Mouse (Mus musculus) megakaryocyte progenitor cell, adult 5-6 weeks (primary cell): ENCODE measurements around the gene Col4a2. TPM values are rescaled to one million over a fixed set of nuclear protein-coding genes. Genes with fewer than 3 reads are reported as not detected.
A peak's percentile ranks its signal among the peaks of the same experiment; 100 is the strongest.

ENCODE experiments used
- ATAC-seq: replicated peaks from 2 replicates; pipeline ENCODE4 v1.8.0; 2016; ENCODE audit warnings: mild to moderate bottlenecking, moderate TSS enrichment, inconsistent platforms; ENCODE audit not compliant: poor library complexity
- total RNA-seq, 2 experiments: library from RNA; stranded (forward) in 1 of 2; stranded (reverse) in 1 of 2; fragments of 157-497, 149-512 nt in 1 of 2; fragments of 200-1000 nt in 1 of 2; gene quantifications; 2 replicates each; pipeline versions ENCODE4 v1.2.3 to v1.2.4; 2015 to 2017

The Col4a2 gene
- total RNA-seq (2015) (0.22 and 0.29 TPM in 2 replicates), total RNA-seq (2017) (0.46 and 0.64 TPM in 2 replicates)

DNA sequence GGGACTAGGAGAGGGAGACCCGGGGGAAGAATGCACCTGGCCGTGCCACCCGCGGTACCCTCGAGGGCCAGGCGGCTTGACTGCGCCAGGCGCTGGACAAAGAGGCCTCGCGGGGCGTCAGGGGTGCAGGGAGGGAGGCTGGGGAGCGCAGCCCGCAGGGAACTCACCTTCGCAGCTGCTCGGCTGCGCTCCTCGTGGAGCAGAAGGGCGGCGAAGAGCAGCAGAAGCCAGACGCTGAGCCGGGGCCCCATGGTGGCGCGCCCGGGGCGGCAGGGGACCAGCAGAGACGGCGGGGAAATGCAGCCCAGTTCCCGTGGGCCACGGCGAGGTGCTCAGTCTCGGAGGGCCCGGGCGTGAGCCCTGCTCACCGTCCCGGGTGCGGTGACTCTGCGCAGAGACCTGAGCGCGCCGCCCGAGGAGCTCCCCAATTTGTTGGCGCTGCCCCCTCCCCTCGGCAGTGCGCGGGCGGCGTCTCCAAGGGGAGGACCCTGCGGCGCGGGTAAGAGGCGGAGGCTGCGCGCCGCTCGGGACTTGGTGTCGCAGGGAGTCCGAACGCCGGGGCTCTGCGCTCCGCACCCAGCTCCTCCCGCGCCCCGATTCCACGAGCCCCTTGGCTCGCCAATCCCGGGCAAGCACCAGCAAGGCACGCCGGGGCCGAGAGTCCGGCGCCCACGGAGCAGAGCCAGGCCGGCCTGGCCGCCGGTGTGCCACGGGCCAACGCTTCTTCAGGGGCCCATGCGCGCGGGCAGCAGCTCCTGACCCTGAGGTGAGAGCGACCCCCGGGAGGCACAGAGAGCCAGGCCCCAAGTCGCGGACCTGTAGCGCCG is at the start of gene Col4a2, which contains the start of gene Col4a1:
TSS of gene Col4a2 (plus strand) at position 457 of the 827 bp plus-strand sequence.
TSS of gene Col4a1 (minus strand) at position 478 of the 827 bp plus-strand sequence.
- ATAC-seq = peak; percentile 49

DNA sequence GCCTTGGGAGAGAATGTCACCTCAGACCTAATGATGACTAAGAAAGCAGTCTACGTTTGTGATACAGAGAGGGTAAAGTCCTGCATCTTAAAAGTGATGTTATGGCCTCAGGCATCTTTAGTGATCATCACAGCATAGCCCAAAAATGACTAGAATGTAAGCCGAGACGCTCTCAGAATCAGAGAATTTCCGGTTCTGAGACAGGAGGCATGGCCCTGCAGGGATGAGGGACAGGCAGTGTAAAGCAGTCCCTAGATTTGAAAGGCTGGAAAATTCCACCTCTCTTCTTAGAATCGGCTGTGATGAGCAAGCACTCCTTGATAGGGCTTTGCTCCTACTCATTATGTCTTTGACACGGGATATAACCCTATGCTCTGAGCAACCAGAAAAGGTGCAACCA is 48.8 kb upstream of the Col4a2 start:
- no peak for ATAC-seq

DNA sequence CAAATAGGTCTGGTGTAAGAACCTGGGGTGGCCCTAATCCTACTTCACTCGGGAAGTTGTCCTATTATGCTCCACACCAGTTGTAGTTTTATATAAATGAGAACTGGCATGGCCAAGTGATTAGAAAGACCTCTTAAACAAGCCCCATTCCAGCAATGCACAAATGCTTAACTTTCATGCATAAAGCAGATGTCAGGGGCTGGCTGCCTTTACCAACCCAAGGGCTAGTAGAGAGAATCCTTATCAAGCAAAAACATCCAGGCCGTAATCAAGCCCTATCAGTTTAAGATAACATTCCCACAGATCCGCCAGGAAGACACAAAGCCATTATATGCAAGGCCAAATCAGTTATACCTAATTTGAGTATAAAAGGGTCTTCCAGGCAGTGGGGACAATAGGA is 46.6 kb upstream of the Col4a2 start:
- no peak for ATAC-seq

DNA sequence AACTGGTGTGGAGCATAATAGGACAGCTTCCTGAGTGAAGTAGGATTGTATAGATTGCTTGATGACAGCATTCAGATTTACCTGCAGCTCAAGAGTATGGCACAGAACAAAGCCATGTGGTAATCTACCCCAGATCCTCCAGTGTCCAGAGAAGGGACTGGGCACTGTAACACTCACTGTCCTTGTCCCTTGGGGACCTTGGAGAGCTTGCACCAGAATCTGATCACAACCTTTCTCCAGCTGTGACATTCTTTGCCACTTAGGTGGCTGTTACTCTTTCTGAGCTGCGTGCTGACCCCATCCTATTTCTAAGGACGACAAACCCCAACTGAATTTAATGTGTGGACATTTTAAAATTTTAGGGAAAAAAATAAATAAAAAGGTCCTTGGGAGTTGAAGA is 46.1 kb upstream of the Col4a2 start:
- ATAC-seq = no peak

- no peak for ATAC-seq
These were observed 43.9 kb upstream of the Col4a2 start for GRCm38 (mm10) chr8:11268753-11269152.

GRCm38 (mm10) chr8:11270826-11271225 is 41.8 kb upstream of the Col4a2 start:
- peak; percentile 58; the same call in 1 of the 2 replicates for ATAC-seq

DNA sequence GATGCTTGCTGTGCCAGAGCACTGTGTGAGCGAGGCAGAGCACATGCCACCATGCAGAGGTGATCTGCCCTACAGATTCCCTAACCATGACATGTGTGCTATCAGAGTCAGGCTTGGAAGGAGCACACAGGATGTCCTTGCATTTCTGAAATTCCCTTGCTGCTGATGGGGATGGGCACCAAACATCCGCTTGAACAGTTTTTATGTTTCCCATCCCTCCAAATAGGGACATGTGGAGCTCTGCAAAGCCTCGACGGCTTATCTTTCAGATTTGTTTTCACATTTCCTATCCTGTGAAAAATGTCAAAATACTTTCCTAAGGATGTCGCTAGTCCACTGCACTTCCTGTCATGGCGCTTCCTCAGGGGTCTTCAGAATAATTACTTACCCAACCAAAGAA is 40.4 kb upstream of the Col4a2 start:
- no peak for ATAC-seq

GRCm38 (mm10) chr8:11273506-11274158 is 39.0 kb upstream of the Col4a2 start:
- no peak for ATAC-seq

- no peak for ATAC-seq
These were observed 38.2 kb upstream of the Col4a2 start for GRCm38 (mm10) chr8:11274415-11274814.

DNA sequence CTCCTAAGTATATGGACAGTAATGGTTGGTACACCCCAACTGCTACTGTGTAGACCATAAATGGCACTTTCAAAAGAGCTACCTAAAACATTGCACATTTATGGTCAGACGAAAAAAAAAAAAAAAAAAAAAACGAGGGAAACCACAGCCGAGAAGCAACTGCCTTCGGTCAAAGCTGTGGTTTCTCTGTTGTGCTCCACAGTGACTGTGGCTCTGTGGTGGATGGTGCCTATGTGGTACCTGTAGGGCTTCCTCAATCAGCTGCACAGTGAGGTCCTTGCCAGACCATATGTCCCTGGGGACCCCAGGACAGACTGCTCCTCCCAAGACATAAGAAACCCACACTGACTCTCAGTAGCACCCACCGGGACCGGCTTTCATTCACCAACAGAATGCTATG is 36.3 kb upstream of the Col4a2 start:
- ATAC-seq = peak; percentile 79

- ATAC-seq = peak; percentile 37; the same call in 1 of the 2 replicates
These were observed 35.0 kb upstream of the Col4a2 start for GRCm38 (mm10) chr8:11277602-11278051.

- ATAC-seq = 0 out of 2 replicates have a peak, but pooled peaks have one; percentile 15
These were observed 34.4 kb upstream of the Col4a2 start for GRCm38 (mm10) chr8:11278101-11278611.

GRCm38 (mm10) chr8:11279296-11279826 is 33.2 kb upstream of the Col4a2 start:
- no peak for ATAC-seq

GRCm38 (mm10) chr8:11280721-11281268 is 31.8 kb upstream of the Col4a2 start:
- no peak for ATAC-seq

DNA sequence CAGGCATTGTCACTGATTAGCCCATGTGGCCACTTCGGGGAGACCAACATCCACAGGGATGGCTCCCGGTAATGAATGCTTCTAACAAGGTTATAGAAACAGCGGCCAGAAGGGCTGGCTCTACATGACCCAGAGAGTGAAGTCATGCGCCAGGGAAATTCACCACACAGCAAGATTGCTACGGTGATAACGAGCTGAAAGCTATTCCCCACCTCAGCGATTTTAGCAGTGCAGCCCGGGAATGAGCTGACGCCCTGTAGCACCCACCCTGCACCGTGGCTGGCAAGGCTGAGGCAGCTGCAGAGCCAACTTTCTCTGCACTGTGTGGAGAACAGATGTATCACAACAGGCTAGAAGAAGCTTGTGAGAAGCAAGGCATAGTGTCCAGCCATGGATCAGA is 30.5 kb upstream of the Col4a2 start:
- no peak for ATAC-seq

- ATAC-seq = no peak
These were observed 29.9 kb upstream of the Col4a2 start for GRCm38 (mm10) chr8:11282696-11283095.

DNA sequence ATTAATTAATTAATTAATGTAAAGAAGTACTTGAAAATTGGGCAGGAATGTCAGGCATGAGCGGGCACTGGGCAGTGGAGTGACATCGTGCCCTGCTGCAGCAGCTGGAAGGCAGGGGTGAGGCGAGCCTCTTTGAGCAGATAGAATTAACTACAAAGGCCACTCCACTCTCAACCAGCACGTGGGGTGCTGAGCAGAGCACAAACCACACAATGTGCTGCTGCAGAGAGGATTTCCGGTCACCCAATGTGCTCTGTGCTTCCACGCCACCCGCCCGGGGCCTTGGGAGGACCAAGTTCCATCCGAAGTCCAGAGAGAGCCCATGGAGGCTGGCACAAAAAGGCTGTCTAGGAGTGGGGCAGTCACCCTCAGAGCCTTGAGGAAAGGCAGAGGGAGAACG is 29.4 kb upstream of the Col4a2 start:
- peak; percentile 42; the same call in 1 of the 2 replicates for ATAC-seq

DNA sequence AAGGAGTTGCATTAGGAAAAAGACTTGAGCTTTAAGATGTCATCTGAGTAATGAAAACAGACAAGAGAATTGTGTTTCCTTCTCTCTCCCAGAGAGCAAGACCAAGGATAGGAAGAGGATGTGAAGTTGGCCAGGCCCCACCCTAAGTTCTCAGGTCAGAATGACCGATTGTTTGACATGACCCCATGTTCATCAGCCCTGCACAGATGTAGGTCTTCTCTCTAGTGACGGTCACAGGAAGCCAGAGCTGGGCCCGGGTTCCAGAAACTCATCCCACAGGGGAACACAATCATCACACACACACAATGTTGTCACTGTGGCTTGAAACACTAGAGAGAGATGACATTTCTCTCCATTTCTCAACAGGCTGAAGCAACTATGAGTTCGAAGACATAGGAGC is 27.2 kb upstream of the Col4a2 start:
- no peak for ATAC-seq

GRCm38 (mm10) chr8:11287139-11287538 is 25.5 kb upstream of the Col4a2 start:
- no peak for ATAC-seq

DNA sequence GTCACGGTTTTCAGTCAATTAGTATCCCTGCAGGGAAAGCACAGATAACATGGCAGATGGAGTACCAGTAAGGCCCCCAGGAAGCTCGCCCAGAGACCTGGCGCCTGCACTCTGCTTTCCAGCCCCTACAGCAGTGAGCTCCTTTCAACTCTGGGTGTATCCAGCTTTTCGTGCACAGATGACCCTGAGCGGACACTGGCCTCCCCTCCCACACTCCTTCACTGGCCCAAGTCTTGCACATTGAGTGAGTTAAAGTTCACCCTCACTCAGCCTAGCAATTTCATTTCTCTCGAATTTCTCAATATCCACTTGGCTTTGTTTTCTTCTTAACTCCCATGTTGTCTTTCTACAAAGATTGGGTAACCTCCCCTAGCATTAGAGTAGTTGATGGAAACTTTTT is 24.3 kb upstream of the Col4a2 start:
- no peak for ATAC-seq

DNA sequence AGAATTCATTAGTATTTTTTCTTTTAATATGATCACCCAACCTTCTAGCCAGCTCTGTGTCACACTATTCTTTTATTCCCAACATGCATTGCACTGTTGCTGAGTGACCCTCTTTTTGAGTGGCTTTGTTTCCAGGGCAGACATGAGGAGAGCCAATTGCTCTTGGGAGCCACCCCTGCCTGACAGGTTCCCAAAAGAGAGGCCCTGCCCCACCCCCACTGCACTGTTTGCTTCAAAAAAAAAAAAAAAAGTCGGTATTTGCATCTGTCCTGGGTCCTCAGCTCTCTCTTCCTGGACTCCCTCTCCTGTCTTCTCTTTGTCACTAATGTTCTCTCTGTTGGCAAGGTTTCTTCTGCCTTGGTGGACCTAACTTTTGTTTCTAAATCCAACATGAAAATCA is 22.1 kb upstream of the Col4a2 start:
- ATAC-seq = no peak
